In genomic region chr13:73009547-73010475, GRCm38 (mm10) we compare ENCODE assay signal across 14 mouse cellular contexts.
DNase-seq lines count a peak whose midpoint lies in the region; ATAC-seq and TF ChIP-seq lines count a peak whose summit lies in the region.
"Had no signal": no experiment of that assay in that cellular context is flagged by ENCODE, and none has a peak within 500 bp of the region (broad histone marks: within the 10 kb centered on the region; RNA-seq: fewer than 3 reads in every experiment).

No protein-coding gene starts in this region.

- DNase-seq in testis, postnatal 10 days (ENCODE audit: low spot score) = peak; percentile 25
- no peak for DNase-seq in testis, postnatal 14 days (ENCODE audit: low spot score)
- no peak for DNase-seq in embryo, embryonic 9.5 days (ENCODE audit: extremely low spot score)
- no peak for DNase-seq in layer of hippocampus, adult 11-12 months (ENCODE audit: low spot score)
- DNase-seq: cerebellum, adult 18-20 months; heart, adult 18-20 months; heart, postnatal 36 days; thymus, postnatal 25 days had no signal

- TF ChIP-seq CTCF in intestine, postnatal 0 days (IDR thresholded peaks at IDR 0.05; ENCODE audit: low read depth) = no peak

- H3K9ac ChIP-seq in intestine, embryonic 15.5 days = no peak overlapping the region
- H3K9ac ChIP-seq in intestine, postnatal 0 days (ENCODE audit: low read depth, low read length) = no peak overlapping the region
- H3K9ac ChIP-seq in limb, embryonic 15.5 days = no peak overlapping the region
- no peak overlapping the region for H3K9ac ChIP-seq in stomach, embryonic 14.5 days (replicated peaks; ENCODE audit: low read depth, low read length)
- H3K9ac ChIP-seq: liver, embryonic 15.5 days had no signal

- 76% methylated on average over 15 of the region's 15 CpGs for WGBS in intestine, embryonic 15.5 days
- WGBS in intestine, postnatal 0 days = 77% methylated on average over 15 of the region's 15 CpGs
- WGBS in limb, embryonic 15.5 days = 69% methylated on average over 15 of the region's 15 CpGs
- 76% methylated on average over 15 of the region's 15 CpGs for WGBS in stomach, embryonic 14.5 days

- no peak overlapping the region for H3K4me3 ChIP-seq in intestine, embryonic 15.5 days (replicated peaks)
- no peak overlapping the region for H3K4me3 ChIP-seq in intestine, postnatal 0 days (ENCODE audit: low read depth, low read length)
- H3K4me3 ChIP-seq in limb, embryonic 15.5 days = no peak overlapping the region
- no peak overlapping the region for H3K4me3 ChIP-seq in stomach, embryonic 14.5 days (ENCODE audit: low read depth, low read length)
- H3K4me3 ChIP-seq: liver, embryonic 15.5 days had no signal

- 0 out of 2 replicates have a peak, but pooled peaks cover 3% of the 10 kb centered on the region for H3K4me1 ChIP-seq in intestine, embryonic 15.5 days (replicated peaks)
- H3K4me1 ChIP-seq in intestine, postnatal 0 days (replicated peaks; ENCODE audit: control insufficient read depth, insufficient read depth, low read length) = no peaks in the 10 kb centered on the region
- peaks cover 12% of the 10 kb centered on the region; the same call in 1 of the 2 replicates for H3K4me1 ChIP-seq in limb, embryonic 15.5 days
- H3K4me1 ChIP-seq in stomach, embryonic 14.5 days (ENCODE audit: control insufficient read depth, insufficient read depth, low read length) = no peaks in the 10 kb centered on the region
- H3K4me1 ChIP-seq: liver, embryonic 15.5 days had no signal

- no peak for ATAC-seq in intestine, embryonic 15.5 days
- no peak for ATAC-seq in intestine, postnatal 0 days
- ATAC-seq in limb, embryonic 15.5 days (ENCODE audit: insufficient number of reproducible peaks, low FRiP score, low TSS enrichment, low read depth) = no peak
- no peak for ATAC-seq in stomach, embryonic 14.5 days (ENCODE audit: insufficient number of reproducible peaks, insufficient read depth, low FRiP score, low read depth)

- H3K4me2 ChIP-seq in intestine, embryonic 15.5 days (replicated peaks) = peak overlapping the region; percentile 9; the same call in 1 of the 2 replicates
- H3K4me2 ChIP-seq in intestine, postnatal 0 days (replicated peaks; ENCODE audit: low read depth) = no peak overlapping the region
- peak overlapping the region; percentile 8 for H3K4me2 ChIP-seq in limb, embryonic 15.5 days
- H3K4me2 ChIP-seq in stomach, embryonic 14.5 days (replicated peaks; ENCODE audit: low read depth, low read length) = 0 out of 2 replicates have a peak overlapping the region, but pooled peaks have one; percentile 20
- H3K4me2 ChIP-seq: liver, embryonic 15.5 days had no signal

- H3K9me3 ChIP-seq in intestine, embryonic 15.5 days = no peaks in the 10 kb centered on the region
- no peaks in the 10 kb centered on the region for H3K9me3 ChIP-seq in intestine, postnatal 0 days (ENCODE audit: control insufficient read depth)
- no peaks in the 10 kb centered on the region for H3K9me3 ChIP-seq in limb, embryonic 15.5 days
- no peaks in the 10 kb centered on the region for H3K9me3 ChIP-seq in stomach, embryonic 14.5 days (ENCODE audit: control insufficient read depth, low read depth, low read length)
- H3K9me3 ChIP-seq: liver, embryonic 15.5 days had no signal

- 0 out of 2 replicates have a peak, but pooled peaks cover 3% of the 10 kb centered on the region for H3K27me3 ChIP-seq in intestine, embryonic 15.5 days (replicated peaks)
- no peaks in the 10 kb centered on the region for H3K27me3 ChIP-seq in intestine, postnatal 0 days (replicated peaks; ENCODE audit: control insufficient read depth, insufficient read depth, low read length)
- no peaks in the 10 kb centered on the region for H3K27me3 ChIP-seq in limb, embryonic 15.5 days
- no peaks in the 10 kb centered on the region for H3K27me3 ChIP-seq in stomach, embryonic 14.5 days (ENCODE audit: control insufficient read depth, insufficient read depth, low read length)
- H3K27me3 ChIP-seq: liver, embryonic 15.5 days had no signal

- H3K27ac ChIP-seq in intestine, embryonic 15.5 days = no peak overlapping the region
- no peak overlapping the region for H3K27ac ChIP-seq in intestine, postnatal 0 days (ENCODE audit: low read depth, low read length)
- H3K27ac ChIP-seq in limb, embryonic 15.5 days = no peak overlapping the region
- no peak overlapping the region for H3K27ac ChIP-seq in stomach, embryonic 14.5 days (ENCODE audit: low read length)
- H3K27ac ChIP-seq: liver, embryonic 15.5 days; macrophage had no signal

- H3K36me3 ChIP-seq in intestine, embryonic 15.5 days = no peaks in the 10 kb centered on the region
- no peaks in the 10 kb centered on the region for H3K36me3 ChIP-seq in intestine, postnatal 0 days (ENCODE audit: control insufficient read depth, insufficient read depth)
- no peaks in the 10 kb centered on the region for H3K36me3 ChIP-seq in limb, embryonic 15.5 days
- H3K36me3 ChIP-seq in stomach, embryonic 14.5 days (ENCODE audit: control insufficient read depth, insufficient read depth, low read length) = no peaks in the 10 kb centered on the region
- H3K36me3 ChIP-seq: liver, embryonic 15.5 days had no signal
